Mouse (Mus musculus) kidney, embryonic 15.5 days (tissue): ENCODE results near the gene Ncor2. TPM values are rescaled to one million over a fixed set of nuclear protein-coding genes. Genes with fewer than 3 reads are reported as not detected.

ENCODE experiments used
- ATAC-seq: fragments of 200-750 bp; cut with Nextera tagmentation; replicated peaks from 2 replicates; pipeline ENCODE4 v1.8.0; 2017; ENCODE audit warnings: moderate TSS enrichment; ENCODE audit not compliant: low FRiP score
- H3K27ac ChIP-seq: fragments of 300-500 bp; sonication (generic); 2 replicates; pipeline ENCODE4 v1.5.1; 2015; ENCODE audit warnings: mild to moderate bottlenecking, inconsistent platforms
- H3K27me3 ChIP-seq: fragments of 300-500 bp; sonication (generic); 2 replicates; pipeline ENCODE4 v1.6.1; 2015; ENCODE audit warnings: inconsistent platforms
- H3K36me3 ChIP-seq: fragments of 300-500 bp; sonication (generic); 2 replicates; pipeline ENCODE4 v1.6.1; 2015; ENCODE audit warnings: inconsistent platforms
- H3K4me1 ChIP-seq: fragments of 300-500 bp; sonication (generic); 2 replicates; pipeline ENCODE4 v1.6.1; 2015; ENCODE audit warnings: inconsistent platforms
- H3K4me2 ChIP-seq: fragments of 300-500 bp; sonication (generic); 2 replicates; pipeline ENCODE4 v1.6.1; 2015; ENCODE audit warnings: moderate library complexity, mild to moderate bottlenecking, inconsistent platforms
- H3K4me3 ChIP-seq: fragments of 300-500 bp; sonication (generic); replicated peaks from 2 replicates; pipeline ENCODE4 v1.5.1; 2015; ENCODE audit warnings: mild to moderate bottlenecking, inconsistent platforms
- H3K9ac ChIP-seq: fragments of 300-500 bp; sonication (generic); 2 replicates; pipeline ENCODE4 v1.6.1; 2015; ENCODE audit warnings: mild to moderate bottlenecking, inconsistent platforms
- H3K9me3 ChIP-seq: fragments of 300-500 bp; sonication (generic); replicated peaks from 2 replicates; pipeline ENCODE4 v1.6.1; 2016; ENCODE audit warnings: inconsistent platforms
- WGBS: fragments of 180-500 bp; shearing (Covaris S2); methylation state at CpG from one replicate; pipeline ENCODE4 v1.1.7; 2015; ENCODE audit warnings: mixed read lengths; 5-methylcytosine and 5-hydroxymethylcytosine counted together
- polyA plus RNA-seq: library from polyadenylated mRNA; unstranded; fragments of >200 nt; fragmentation: Nextera tagmentation; extraction: Ambion mirVana; gene quantifications from 2 replicates; pipeline ENCODE4 v1.2.1, GENCODE M21; 2015

Gene Ncor2
- polyA plus RNA-seq, 1 experiment from 2014 or later: 28.8 TPM

GRCm38 (mm10) chr5:125159804-125160405, 19.1 kb downstream of the Ncor2 start:
- whole genome bisulfite sequencing: 31% methylated on average over 14 of the region's 14 CpGs
- H3K9ac ChIP-seq: no peak overlapping the region

DNA sequence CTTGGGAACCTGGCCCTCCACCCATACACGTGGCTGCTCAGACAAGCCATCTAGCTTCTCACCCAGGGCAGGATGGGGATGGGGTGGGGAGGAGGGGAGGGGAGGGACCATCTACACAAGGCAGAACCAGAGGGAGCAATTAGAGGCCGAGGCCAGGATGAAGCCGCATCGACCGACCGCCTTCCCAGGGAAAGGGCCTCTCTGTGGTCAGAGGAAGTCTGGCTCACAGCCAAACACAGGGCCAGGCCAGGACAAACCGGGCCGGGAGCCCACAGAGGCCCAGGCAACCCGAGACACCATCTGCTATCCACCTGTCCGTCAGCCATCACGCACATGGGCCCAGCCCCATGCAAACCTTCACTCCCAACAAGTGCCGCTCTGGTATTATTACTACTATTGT, 19.7 kb downstream of the Ncor2 start:
- Histone ChIP-seq H3K9ac (no peak overlapping the region), H3K36me3 (no peaks in the 10 kb centered on the region), H3K27ac (peak overlapping the region; percentile 86), H3K4me1 (peaks cover 99% of the 10 kb centered on the region), H3K4me2 (peak overlapping the region; percentile 47), H3K4me3 (no peak overlapping the region), H3K9me3 (no peaks in the 10 kb centered on the region), H3K27me3 (no peaks in the 10 kb centered on the region)
- ATAC-seq: peak; percentile 81
- WGBS: 6% methylated on average over 12 of the region's 12 CpGs

More at GRCm38 (mm10) chr5:125159804-125160405, 19.1 kb downstream of the Ncor2 start:
- no peaks in the 10 kb centered on the region for H3K9me3 ChIP-seq
- ATAC-seq: no peak
- H3K4me3 ChIP-seq: no peak overlapping the region
- peaks cover 99% of the 10 kb centered on the region for H3K4me1 ChIP-seq
- H3K27ac ChIP-seq: peak overlapping the region; percentile 86
- H3K4me2 ChIP-seq: peak overlapping the region; percentile 47
- no peaks in the 10 kb centered on the region for H3K36me3 ChIP-seq
- H3K27me3 ChIP-seq: no peaks in the 10 kb centered on the region

- Histone ChIP-seq H3K4me1 (peaks cover 99% of the 10 kb centered on the region), H3K27ac (peak overlapping the region; percentile 86), H3K4me3 (no peak overlapping the region), H3K9ac (no peak overlapping the region; the same call in 1 of the 2 replicates), H3K27me3 (no peaks in the 10 kb centered on the region), H3K4me2 (peak overlapping the region; percentile 47), H3K9me3 (no peaks in the 10 kb centered on the region), H3K36me3 (no peaks in the 10 kb centered on the region)
- peak; percentile 33 for ATAC-seq
- WGBS: 7% methylated on average over 21 of the region's 21 CpGs
Observed at GRCm38 (mm10) chr5:125158232-125158961, 20.6 kb downstream of the Ncor2 start.

DNA sequence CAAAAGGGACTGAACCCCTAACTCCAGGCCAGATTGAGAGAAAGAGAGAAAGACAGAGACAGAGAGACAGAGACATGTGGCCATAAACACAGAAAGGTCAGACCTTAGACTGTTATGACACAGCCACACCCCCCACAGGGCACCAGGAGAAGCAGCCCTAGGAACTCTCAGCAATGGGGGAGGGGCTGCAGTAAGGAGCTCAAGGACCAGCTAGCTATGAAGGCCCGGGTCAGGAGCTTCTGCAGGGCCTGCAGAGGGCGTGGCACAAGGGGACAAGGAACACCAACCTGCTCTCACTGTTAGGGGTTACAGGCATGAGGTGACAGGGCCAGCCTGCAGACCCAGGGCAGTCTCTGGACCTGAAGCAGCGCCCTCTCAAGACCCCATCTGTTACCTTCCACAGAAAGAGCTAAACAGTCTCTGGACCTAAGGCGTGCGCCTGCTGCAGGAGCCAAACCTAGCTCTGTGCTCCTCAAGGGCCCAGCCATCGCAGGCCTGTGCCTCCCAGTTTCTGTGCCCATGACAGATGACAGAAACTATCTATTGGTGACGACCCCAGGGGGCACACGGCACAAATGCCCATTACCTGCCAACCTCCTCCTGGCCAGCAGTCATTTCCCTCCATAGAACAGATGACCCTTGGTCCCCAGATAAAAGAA, 21.5 kb downstream of the Ncor2 start:
- peak overlapping the region; percentile 86 for H3K27ac ChIP-seq
- H3K4me3 ChIP-seq: no peak overlapping the region
- peaks cover 99% of the 10 kb centered on the region for H3K4me1 ChIP-seq
- ATAC-seq: no peak
- H3K4me2 ChIP-seq: peak overlapping the region; percentile 12; the same call in 1 of the 2 replicates
- no peak overlapping the region for H3K9ac ChIP-seq
- H3K9me3 ChIP-seq: no peaks in the 10 kb centered on the region
- no peaks in the 10 kb centered on the region for H3K27me3 ChIP-seq
- 49% methylated on average over 8 of the region's 8 CpGs for WGBS
- H3K36me3 ChIP-seq: no peaks in the 10 kb centered on the region

DNA sequence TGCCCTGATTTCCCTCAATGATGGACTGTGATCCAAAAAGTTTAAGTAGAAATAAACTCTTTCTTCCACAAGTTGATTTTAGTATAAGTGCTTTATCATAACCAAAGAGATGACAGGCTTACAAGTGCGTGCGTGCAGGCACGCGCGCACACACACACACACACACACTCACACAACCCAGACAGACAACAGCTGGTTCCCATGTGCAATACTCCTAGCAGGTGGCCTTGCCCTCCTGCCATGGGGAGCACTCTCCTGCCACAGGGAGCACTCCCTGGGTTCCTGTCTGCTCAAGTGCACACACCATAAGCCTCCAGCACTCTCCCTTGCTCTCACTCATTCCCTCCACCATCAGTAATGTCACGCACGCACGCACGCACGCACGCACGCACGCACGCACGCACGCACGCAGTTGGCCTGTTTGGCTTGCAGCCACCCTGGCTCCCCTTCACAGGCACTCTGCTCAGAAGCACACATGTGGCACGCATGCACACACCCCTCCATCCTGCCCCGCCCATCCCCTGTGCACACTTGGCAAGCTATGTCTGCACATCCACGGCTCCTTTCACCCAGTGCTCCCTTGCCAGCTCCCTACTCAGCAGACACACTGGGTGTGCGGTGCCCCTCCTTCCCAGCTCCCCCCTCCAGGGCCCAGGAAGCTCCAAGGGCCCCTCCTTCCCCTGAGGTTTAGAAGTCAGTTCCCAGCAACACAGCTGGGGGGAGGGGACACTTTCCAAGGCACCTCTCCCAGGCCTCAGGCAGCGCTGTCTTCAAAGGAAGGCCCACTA, 22.4 kb downstream of the Ncor2 start:
- Histone ChIP-seq H3K9ac (no peak overlapping the region), H3K27ac (peak overlapping the region; percentile 86; the same call in 1 of the 2 replicates), H3K9me3 (no peaks in the 10 kb centered on the region), H3K4me2 (0 out of 2 replicates have a peak overlapping the region, but pooled peaks have one; percentile 3), H3K4me1 (peaks cover 99% of the 10 kb centered on the region), H3K4me3 (no peak overlapping the region), H3K36me3 (no peaks in the 10 kb centered on the region), H3K27me3 (no peaks in the 10 kb centered on the region)
- 61% methylated on average over 22 of the region's 22 CpGs for WGBS
- ATAC-seq: no peak

DNA sequence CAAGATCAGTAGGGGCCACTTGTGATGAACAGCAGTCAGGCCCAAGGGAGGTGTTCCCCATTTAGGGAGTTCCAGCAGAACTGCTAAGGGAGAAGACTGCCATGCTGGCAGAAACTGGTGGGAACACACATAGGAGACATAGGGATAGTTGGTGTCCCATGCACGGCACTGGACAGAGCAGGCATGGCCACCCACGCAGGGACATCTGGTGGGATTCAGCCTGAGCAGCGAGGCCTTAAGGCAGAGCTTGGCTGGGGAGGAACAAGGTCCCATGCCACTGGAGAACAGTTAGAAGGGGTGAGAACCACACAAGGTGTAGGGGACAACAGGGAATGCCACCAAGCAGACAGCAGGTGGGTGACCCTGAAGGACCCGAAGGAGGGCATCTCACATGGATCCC, 23.6 kb downstream of the Ncor2 start:
- H3K9ac ChIP-seq: no peak overlapping the region
- peaks cover 100% of the 10 kb centered on the region for H3K4me1 ChIP-seq
- no peak for ATAC-seq
- H3K4me3 ChIP-seq: no peak overlapping the region
- H3K9me3 ChIP-seq: no peaks in the 10 kb centered on the region
- no peaks in the 10 kb centered on the region for H3K27me3 ChIP-seq
- 75% methylated on average over 4 of the region's 4 CpGs for WGBS
- H3K27ac ChIP-seq: no peak overlapping the region
- H3K4me2 ChIP-seq: no peak overlapping the region
- no peaks in the 10 kb centered on the region for H3K36me3 ChIP-seq

GRCm38 (mm10) chr5:125154989-125155388, 24.0 kb downstream of the Ncor2 start:
- peaks cover 99% of the 10 kb centered on the region for H3K4me1 ChIP-seq
- no peaks in the 10 kb centered on the region for H3K27me3 ChIP-seq
- ATAC-seq: no peak
- WGBS: 71% methylated on average over 5 of the region's 5 CpGs
- no peak overlapping the region for H3K4me3 ChIP-seq
- H3K9ac ChIP-seq: no peak overlapping the region
- H3K9me3 ChIP-seq: no peaks in the 10 kb centered on the region
- H3K4me2 ChIP-seq: no peak overlapping the region
- no peaks in the 10 kb centered on the region for H3K36me3 ChIP-seq
- no peak overlapping the region for H3K27ac ChIP-seq

DNA sequence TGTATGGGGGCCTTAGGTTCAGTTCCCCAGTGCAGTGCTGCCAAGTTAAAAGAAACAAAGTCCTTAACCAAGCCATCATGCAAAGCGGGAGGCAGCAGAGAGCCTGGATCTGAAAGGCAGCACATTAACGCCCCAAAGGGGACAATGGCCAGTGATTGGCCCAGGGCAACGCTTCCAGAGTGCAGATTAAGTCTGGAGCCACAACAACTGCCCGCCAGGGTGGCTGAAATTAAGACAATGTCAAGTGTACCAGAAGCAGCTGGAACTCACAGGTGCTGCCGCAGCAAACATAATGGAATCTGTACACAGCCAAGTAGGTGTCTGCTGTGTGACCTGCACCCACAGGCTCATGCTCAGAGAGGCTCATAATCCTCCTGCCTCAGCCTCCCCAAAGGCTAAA, 24.8 kb downstream of the Ncor2 start:
- Histone ChIP-seq H3K9ac (no peak overlapping the region), H3K4me2 (no peak overlapping the region), H3K4me3 (no peak overlapping the region), H3K9me3 (no peaks in the 10 kb centered on the region), H3K36me3 (no peaks in the 10 kb centered on the region), H3K4me1 (peaks cover 99% of the 10 kb centered on the region), H3K27me3 (no peaks in the 10 kb centered on the region), H3K27ac (0 out of 2 replicates have a peak overlapping the region, but pooled peaks have one; percentile 6)
- WGBS: 77% methylated on average over 5 of the region's 5 CpGs
- no peak for ATAC-seq

- Histone ChIP-seq H3K9me3 (no peaks in the 10 kb centered on the region), H3K4me3 (no peak overlapping the region), H3K4me1 (peaks cover 99% of the 10 kb centered on the region), H3K27me3 (no peaks in the 10 kb centered on the region), H3K9ac (no peak overlapping the region), H3K27ac (peak overlapping the region; percentile 79; the same call in 1 of the 2 replicates), H3K36me3 (no peaks in the 10 kb centered on the region), H3K4me2 (no peak overlapping the region)
- no peak for ATAC-seq
- WGBS: 82% methylated on average over 11 of the region's 11 CpGs
Observed at GRCm38 (mm10) chr5:125153201-125153816, 25.7 kb downstream of the Ncor2 start.

DNA sequence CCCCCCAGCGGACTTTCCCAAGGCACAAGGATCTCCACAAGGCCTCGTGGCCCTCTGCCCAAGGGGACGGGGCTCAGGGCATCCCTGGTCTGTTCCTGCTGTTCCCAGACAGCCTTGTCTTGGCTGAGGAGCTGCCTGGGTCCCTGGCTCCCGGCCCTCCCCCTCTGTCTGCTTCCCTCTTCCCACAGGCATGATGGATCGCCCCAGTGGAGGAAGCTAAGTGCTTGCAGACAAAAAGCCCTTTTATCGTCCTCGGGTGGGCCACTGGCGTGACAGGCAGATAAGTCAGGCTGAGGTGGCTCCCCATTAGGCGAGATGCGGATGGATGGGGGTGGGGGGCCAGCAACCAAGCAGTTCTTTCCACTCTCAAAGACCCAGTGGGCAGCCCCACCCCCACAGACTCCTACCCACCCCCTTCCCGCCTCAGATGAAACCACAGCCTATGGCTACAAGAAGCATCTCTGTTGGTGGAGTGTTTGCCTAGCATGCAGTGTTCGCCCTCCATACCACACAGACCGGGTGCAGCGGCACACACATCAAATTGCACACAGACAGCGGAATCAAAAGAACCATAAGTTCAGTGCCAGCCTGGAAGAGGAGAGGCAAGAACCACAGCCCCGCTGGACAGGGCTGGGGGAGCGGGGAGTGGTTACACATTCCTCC, 27.0 kb downstream of the Ncor2 start:
- 0 out of 2 replicates have a peak overlapping the region, but pooled peaks have one; percentile 14 for H3K9ac ChIP-seq
- no peak overlapping the region for H3K4me3 ChIP-seq
- H3K27ac ChIP-seq: peak overlapping the region; percentile 79
- H3K27me3 ChIP-seq: no peaks in the 10 kb centered on the region
- peaks cover 99% of the 10 kb centered on the region for H3K4me1 ChIP-seq
- no peaks in the 10 kb centered on the region for H3K36me3 ChIP-seq
- WGBS: 10% methylated on average over 17 of the region's 17 CpGs
- ATAC-seq: peak; percentile 50
- no peaks in the 10 kb centered on the region for H3K9me3 ChIP-seq
- H3K4me2 ChIP-seq: peak overlapping the region; percentile 45
